In the genomic region with DNA sequence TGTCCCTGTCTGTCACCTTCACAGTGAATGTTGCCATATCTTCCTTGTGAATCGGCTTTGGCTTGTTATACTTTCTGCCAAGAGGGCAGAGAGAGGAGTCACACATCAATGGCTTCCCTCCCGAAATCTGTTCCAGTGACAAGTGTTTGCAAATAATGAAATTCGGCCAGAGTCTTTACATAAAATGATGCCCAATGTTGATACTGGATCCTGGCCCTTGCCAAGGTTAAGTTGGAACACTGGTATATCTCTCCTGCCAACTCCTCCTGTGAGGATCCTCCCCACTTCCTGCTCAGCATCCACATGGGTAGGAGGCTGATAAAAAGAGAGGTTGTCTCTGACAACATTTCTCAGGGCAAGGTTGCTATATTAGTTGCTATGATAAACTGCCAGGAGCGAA, we compare ENCODE assay signal across 15 mouse cellular contexts.
A peak's percentile ranks its signal among the peaks of the same experiment; 100 is the strongest.
DNase-seq lines count a peak whose midpoint lies in the region.
"Had no signal": no experiment of that assay in that cellular context is flagged by ENCODE, and none has a peak within 500 bp of the region (broad histone marks: within the 10 kb centered on the region; RNA-seq: fewer than 3 reads in every experiment).

No protein-coding gene starts in this region.

- intact Hi-C loops in left cerebral cortex, postnatal 4 days (cut with DNase I) = no loop called here
- intact Hi-C loops in left cerebral cortex, postnatal 10 days (cut with DNase I) = no loop called here
- intact Hi-C loops in gastrocnemius, postnatal 36 days (cut with DNase I) = no loop called here

- DNase-seq in left cerebral cortex, postnatal 4 days = peak; percentile 10
- DNase-seq in left cerebral cortex, postnatal 10 days (ENCODE audit: extremely low spot score in 1 of 2, low spot score in 2 of 2) = no peak
- peak; percentile 65 for DNase-seq in cerebellum, adult 11 months
- DNase-seq in cerebellum, adult 9-10 months = peak; percentile 92
- DNase-seq in fat pad, adult 2 months (ENCODE audit: extremely low read depth, low read depth, low spot score) = peak; percentile 54
- DNase-seq in left cerebral cortex, adult 9 months (ENCODE audit: low spot score in 2 of 2) = no peak
- DNase-seq in gastrocnemius, postnatal 36 days = no peak
- DNase-seq: adrenal gland, adult 8-10 months; B cell, adult 2 months; embryo, embryonic 11 days; forebrain, postnatal 0 days; heart, postnatal 10 days; kidney, adult 11 months; liver, embryonic 13.5 days; lung, embryonic 14.5 days had no signal

Comparison
In these comparisons a context has a peak if more than half of its experiments do, and no peak if none do; other contexts are left out.
1. DNase-seq: peak in left cerebral cortex, postnatal 4 days (single experiment), cerebellum, adult 11 months (single experiment), cerebellum, adult 9-10 months (single experiment) and fat pad, adult 2 months (single experiment); none in left cerebral cortex, postnatal 10 days (0 of 2), left cerebral cortex, adult 9 months (0 of 2) and gastrocnemius, postnatal 36 days (0 of 2).